Mouse (Mus musculus) MEL (cell line): ENCODE data around the gene Stk25. TPM values are rescaled to one million over a fixed set of nuclear protein-coding genes. Genes with fewer than 3 reads are reported as not detected.

Experiments used
- DNase-seq: peaks from one replicate; pipeline ENCODE4 v3.0.0; 2011; ENCODE audit warnings: low read depth, low spot score
- H3K27ac ChIP-seq: 2 replicates; pipeline ENCODE4 v1.5.1; 2012; ENCODE audit warnings: low read depth, mild to moderate bottlenecking, control low read depth, low read length, moderate library complexity; ENCODE audit not compliant: control insufficient read depth
- H3K27me3 ChIP-seq, 2 experiments: fragments of 150-350 bp in 1 of 2; sonication (generic) in 1 of 2; 2 replicates each; pipeline ENCODE4 v1.6.1; 2012; ENCODE audit warnings: low read length in 2 of 2, mild to moderate bottlenecking in 2 of 2, improper control_type of control experiment in 1 of 2, moderate library complexity in 1 of 2; ENCODE audit not compliant: insufficient read depth in 2 of 2, control insufficient read depth in 1 of 2
- H3K36me3 ChIP-seq, 2 experiments: 2 replicates each; pipeline ENCODE4 v1.6.1; 2012 to 2014; ENCODE audit warnings: low read length in 2 of 2, improper control_type of control experiment in 1 of 2, inconsistent platforms in 1 of 2, mild to moderate bottlenecking in 1 of 2; ENCODE audit not compliant: insufficient read depth in 2 of 2, control insufficient read depth in 1 of 2
- H3K4me1 ChIP-seq, 2 experiments: fragments of 150-350 bp in 1 of 2; sonication (generic) in 1 of 2; 2 replicates each; pipeline ENCODE4 v1.6.1; 2012; ENCODE audit warnings: low read length in 2 of 2, improper control_type of control experiment in 1 of 2, mild to moderate bottlenecking in 1 of 2; ENCODE audit not compliant: insufficient read depth in 2 of 2, control insufficient read depth in 1 of 2
- H3K4me3 ChIP-seq, 2 experiments: fragments of 150-350 bp in 1 of 2; sonication (generic) in 1 of 2; 2 replicates each; pipeline ENCODE4 v1.5.1; 2012; ENCODE audit warnings: low read depth in 2 of 2, low read length in 2 of 2, mild to moderate bottlenecking in 2 of 2, moderate library complexity in 2 of 2, control low read depth in 1 of 2, improper control_type of control experiment in 1 of 2; ENCODE audit not compliant: control insufficient read depth in 1 of 2, insufficient read depth in 1 of 2
- H3K79me2 ChIP-seq: 2 replicates; pipeline ENCODE4 v1.6.1; 2012; ENCODE audit warnings: mild to moderate bottlenecking, low read length, moderate library complexity; ENCODE audit not compliant: control insufficient read depth, poor library complexity, insufficient read depth
- H3K9ac ChIP-seq: 2 replicates; pipeline ENCODE4 v1.6.1; 2012; ENCODE audit warnings: low read depth, mild to moderate bottlenecking, control low read depth, low read length, moderate library complexity; ENCODE audit not compliant: control insufficient read depth, poor library complexity, severe bottlenecking
- H3K9me3 ChIP-seq: fragments of 150-350 bp; sonication (generic); replicated peaks from 2 replicates; pipeline ENCODE4 v1.6.1; 2012; ENCODE audit warnings: mild to moderate bottlenecking, low read length, improper control_type of control experiment, moderate library complexity; ENCODE audit not compliant: insufficient read depth
- BHLHE40 ChIP-seq: IDR thresholded peaks from 2 replicates; pipeline ENCODE4 v1.6.1; 2012; ENCODE audit warnings: low read depth, mild to moderate bottlenecking, inconsistent platforms, low read length, improper control_type of control experiment, borderline replicate concordance
- CTCF ChIP-seq, 3 experiments: IDR thresholded peaks in 2 of 3; conservative IDR thresholded peaks in 1 of 3; 2 replicates each; pipeline ENCODE4 v1.5.1; 2011 to 2012; ENCODE audit warnings: low read length in 3 of 3, low read depth in 2 of 3, mild to moderate bottlenecking in 2 of 3, improper control_type of control experiment in 1 of 3, inconsistent platforms in 1 of 3, mixed read lengths in 1 of 3, moderate library complexity in 1 of 3; ENCODE audit not compliant: control insufficient read depth in 1 of 3, insufficient read depth in 1 of 3, poor library complexity in 1 of 3, severe bottlenecking in 1 of 3
- ETS1 ChIP-seq: IDR thresholded peaks from 2 replicates; pipeline ENCODE4 v1.6.1; 2012; ENCODE audit warnings: low read depth, mild to moderate bottlenecking, inconsistent platforms, low read length, improper control_type of control experiment, moderate library complexity
- GABPA ChIP-seq: IDR thresholded peaks from 2 replicates; pipeline ENCODE4 v1.6.1; 2012; ENCODE audit warnings: low read depth, mild to moderate bottlenecking, inconsistent platforms, low read length, improper control_type of control experiment, moderate library complexity
- HCFC1 ChIP-seq: IDR thresholded peaks from 2 replicates; pipeline ENCODE4 v1.6.1; 2012; ENCODE audit warnings: low read depth, mild to moderate bottlenecking, inconsistent platforms, low read length, improper control_type of control experiment, moderate library complexity
- JUND ChIP-seq: IDR thresholded peaks from 2 replicates; pipeline ENCODE4 v1.6.1; 2011; ENCODE audit warnings: low read depth, mild to moderate bottlenecking, improper control_type of control experiment, low read length
- MAX ChIP-seq: IDR thresholded peaks from 2 replicates; pipeline ENCODE4 v1.6.1; 2011; ENCODE audit warnings: low read length, improper control_type of control experiment
- MAZ ChIP-seq: IDR thresholded peaks from 2 replicates; pipeline ENCODE4 v1.6.1; 2012; ENCODE audit warnings: low read depth, mild to moderate bottlenecking, inconsistent platforms, low read length, improper control_type of control experiment
- MEF2A ChIP-seq: IDR thresholded peaks from 2 replicates; pipeline ENCODE4 v1.6.1; 2014; ENCODE audit warnings: low read depth, mild to moderate bottlenecking, inconsistent platforms, low read length, improper control_type of control experiment; ENCODE audit not compliant: poor library complexity, insufficient replicate concordance, severe bottlenecking; ENCODE audit errors: extremely low read depth
- MXI1 ChIP-seq: IDR thresholded peaks from 2 replicates; pipeline ENCODE4 v1.6.1; 2011; ENCODE audit warnings: mild to moderate bottlenecking, low read depth, low read length, improper control_type of control experiment
- MYB ChIP-seq: IDR thresholded peaks from 2 replicates; pipeline ENCODE4 v1.6.1; 2011; ENCODE audit warnings: mild to moderate bottlenecking, low read depth, low read length, improper control_type of control experiment
- MYC ChIP-seq: IDR thresholded peaks from 2 replicates; pipeline ENCODE4 v1.6.1; 2011; ENCODE audit warnings: low read depth, mild to moderate bottlenecking, low read length, improper control_type of control experiment, moderate library complexity
- NELFE ChIP-seq: IDR thresholded peaks from 2 replicates; pipeline ENCODE4 v1.6.1; 2011; ENCODE audit warnings: low read depth, low read length, improper control_type of control experiment
- NRF1 ChIP-seq: IDR thresholded peaks from 2 replicates; pipeline ENCODE4 v1.6.1; 2014; ENCODE audit warnings: low read depth, mild to moderate bottlenecking, inconsistent platforms, low read length, improper control_type of control experiment, moderate library complexity; ENCODE audit not compliant: poor library complexity, insufficient read depth, severe bottlenecking
- POLR2AphosphoS2 ChIP-seq: IDR thresholded peaks from 2 replicates; pipeline ENCODE4 v1.6.1; 2011; ENCODE audit warnings: low read length, improper control_type of control experiment
- POLR2AphosphoS5 ChIP-seq: IDR thresholded peaks from 2 replicates; pipeline ENCODE4 v1.6.1; 2012; ENCODE audit warnings: low read depth, borderline replicate concordance, mild to moderate bottlenecking, inconsistent platforms, low read length, moderate library complexity, mixed read lengths
- RAD21 ChIP-seq: IDR thresholded peaks from 2 replicates; pipeline ENCODE4 v1.6.1; 2011; ENCODE audit warnings: mild to moderate bottlenecking, low read depth, low read length, improper control_type of control experiment
- RCOR1 ChIP-seq: IDR thresholded peaks from 2 replicates; pipeline ENCODE4 v1.6.1; 2012; ENCODE audit warnings: low read depth, mild to moderate bottlenecking, inconsistent platforms, low read length, improper control_type of control experiment
- SIN3A ChIP-seq: IDR thresholded peaks from 2 replicates; pipeline ENCODE4 v1.6.1; 2012; ENCODE audit warnings: low read length, improper control_type of control experiment, inconsistent platforms
- SMC3 ChIP-seq: IDR thresholded peaks from 2 replicates; pipeline ENCODE4 v1.6.1; 2011; ENCODE audit warnings: low read depth, low read length, improper control_type of control experiment
- TAL1 ChIP-seq: IDR thresholded peaks from 2 replicates; pipeline ENCODE4 v1.6.1; 2012; ENCODE audit warnings: mild to moderate bottlenecking, inconsistent platforms, low read length, moderate library complexity, mixed read lengths
- TBP ChIP-seq: IDR thresholded peaks from 2 replicates; pipeline ENCODE4 v1.8.0; 2011; ENCODE audit warnings: low read depth, low read length, improper control_type of control experiment
- USF1 ChIP-seq: IDR thresholded peaks from 2 replicates; pipeline ENCODE4 v1.6.1; 2014; ENCODE audit warnings: low read depth, mild to moderate bottlenecking, inconsistent platforms, low read length, improper control_type of control experiment, moderate library complexity
- ZKSCAN1 ChIP-seq: IDR thresholded peaks from 2 replicates; pipeline ENCODE4 v1.6.1; 2012; ENCODE audit warnings: low read depth, mild to moderate bottlenecking, inconsistent platforms, low read length, improper control_type of control experiment, moderate library complexity
- ZMIZ1 ChIP-seq: IDR thresholded peaks from 2 replicates; pipeline ENCODE4 v1.6.1; 2012; ENCODE audit warnings: low read depth, mild to moderate bottlenecking, inconsistent platforms, low read length, improper control_type of control experiment, moderate library complexity
- polyA plus RNA-seq, 2 experiments: library from polyadenylated mRNA; stranded (reverse) in 1 of 2; unstranded in 1 of 2; fragments of >175 nt in 1 of 2; fragments of >200 nt in 1 of 2; gene quantifications; 2 replicates each; pipeline versions ENCODE4 v1.2.1 to v1.2.4; 2012; ENCODE audit warnings: low replicate concordance in 2 of 2, low read depth in 1 of 2; ENCODE audit not compliant: insufficient read length in 2 of 2, insufficient read depth in 1 of 2, missing spikeins in 1 of 2
- total RNA-seq: library from RNA; depleted of rRNA; stranded (reverse); fragments of 300-350 nt; gene quantifications from 2 replicates; pipeline ENCODE4 v1.2.3, GENCODE M21; 2012

The Stk25 gene
- total and polyA plus RNA-seq, 3 experiments = 66.1 to 128 TPM; not detected in 1

- TF ChIP-seq HCFC1 = 0 out of 2 replicates have a peak, but pooled peaks have one; percentile 26
- TF ChIP-seq MEF2A = peak; percentile 92; the same call in 1 of the 2 replicates
- peak; percentile 22; the same call in 1 of the 2 replicates for TF ChIP-seq MXI1
- TF ChIP-seq, all 39 proteins: peak for 13
Observed at GRCm38 (mm10) chr1:93642692-93643091, 15.8 kb downstream of the Stk25 start (continued).

- H3K27me3 ChIP-seq = no peaks in the 10 kb centered on the region
- peaks cover 3 to 20% of the 10 kb centered on the region in 2 experiments; a peak in 3 of 4 replicates for H3K4me1 ChIP-seq
- H3K4me3 ChIP-seq = no peak overlapping the region
- H3K9me3 ChIP-seq = no peaks in the 10 kb centered on the region; the same call in 1 of the 2 replicates
- no peak overlapping the region; the same call in 1 of the 2 replicates for H3K27ac ChIP-seq
- H3K79me2 ChIP-seq = no peaks in the 10 kb centered on the region
- no peak overlapping the region for H3K9ac ChIP-seq
- DNase-seq = no peak
- H3K36me3 ChIP-seq = peaks cover 0 to 6% of the 10 kb centered on the region in 2 experiments; a peak in 2 of 4 replicates
- TF ChIP-seq NELFE (no peak), MYB (no peak), RAD21 (no peak), USF1 (no peak), JUND (no peak), NRF1 (no peak), CTCF (IDR thresholded peaks at IDR 0.05 in 2 of 3, conservative IDR thresholded peaks at IDR 0.05 in 1 of 3; ENCODE audit: control insufficient read depth in 1 of 3, insufficient read depth in 1 of 3, low read depth in 2 of 3, low read length in 3 of 3, poor library complexity in 1 of 3, severe bottlenecking in 1 of 3) (no peak), MYC (no peak), HCFC1 (no peak), MEF2A (no peak), SIN3A (no peak), TAL1 (no peak), MXI1 (no peak)
- TF ChIP-seq, all 39 proteins: peak for 0
Observed at GRCm38 (mm10) chr1:93641978-93642377, 16.5 kb downstream of the Stk25 start.

GRCm38 (mm10) chr1:93636211-93636897, 22.1 kb downstream of the Stk25 start:
- H3K79me2 ChIP-seq = peaks cover 27% of the 10 kb centered on the region
- peak overlapping the region; percentile 87 for H3K9ac ChIP-seq
- H3K4me1 ChIP-seq = peaks cover 33 to 38% of the 10 kb centered on the region in 2 experiments
- peak overlapping the region; percentile 92 for H3K27ac ChIP-seq
- H3K4me3 ChIP-seq = peak overlapping the region; percentile 57 to 73
- H3K36me3 ChIP-seq = peaks cover 3 to 34% of the 10 kb centered on the region in 2 experiments; a peak in 3 of 4 replicates
- no peaks in the 10 kb centered on the region for H3K27me3 ChIP-seq
- DNase-seq = peak; percentile 74
- H3K9me3 ChIP-seq = no peaks in the 10 kb centered on the region; the same call in 1 of the 2 replicates
- TF ChIP-seq TBP (no peak), RAD21 (no peak), POLR2AphosphoS2 (no peak), MAZ (no peak), SMC3 (no peak), CTCF (IDR thresholded peaks at IDR 0.05 in 2 of 3, conservative IDR thresholded peaks at IDR 0.05 in 1 of 3; ENCODE audit: control insufficient read depth in 1 of 3, insufficient read depth in 1 of 3, low read depth in 2 of 3, low read length in 3 of 3, poor library complexity in 1 of 3, severe bottlenecking in 1 of 3) (no peak), HCFC1 (0 out of 2 replicates have a peak, but pooled peaks have one; percentile 39), SIN3A (0 out of 2 replicates have a peak, but pooled peaks have one; percentile 2), JUND (no peak), GABPA (no peak), ZMIZ1 (0 out of 2 replicates have a peak, but pooled peaks have one; percentile 18), BHLHE40 (peak; percentile 46; the same call in 1 of the 2 replicates), ZKSCAN1 (0 out of 2 replicates have a peak, but pooled peaks have one; percentile 20), POLR2AphosphoS5 (no peak), MYB (no peak), ETS1 (0 out of 2 replicates have a peak, but pooled peaks have one; percentile 24), MAX (0 out of 2 replicates have a peak, but pooled peaks have one; percentile 5), RCOR1 (no peak)
